In the genomic region with DNA sequence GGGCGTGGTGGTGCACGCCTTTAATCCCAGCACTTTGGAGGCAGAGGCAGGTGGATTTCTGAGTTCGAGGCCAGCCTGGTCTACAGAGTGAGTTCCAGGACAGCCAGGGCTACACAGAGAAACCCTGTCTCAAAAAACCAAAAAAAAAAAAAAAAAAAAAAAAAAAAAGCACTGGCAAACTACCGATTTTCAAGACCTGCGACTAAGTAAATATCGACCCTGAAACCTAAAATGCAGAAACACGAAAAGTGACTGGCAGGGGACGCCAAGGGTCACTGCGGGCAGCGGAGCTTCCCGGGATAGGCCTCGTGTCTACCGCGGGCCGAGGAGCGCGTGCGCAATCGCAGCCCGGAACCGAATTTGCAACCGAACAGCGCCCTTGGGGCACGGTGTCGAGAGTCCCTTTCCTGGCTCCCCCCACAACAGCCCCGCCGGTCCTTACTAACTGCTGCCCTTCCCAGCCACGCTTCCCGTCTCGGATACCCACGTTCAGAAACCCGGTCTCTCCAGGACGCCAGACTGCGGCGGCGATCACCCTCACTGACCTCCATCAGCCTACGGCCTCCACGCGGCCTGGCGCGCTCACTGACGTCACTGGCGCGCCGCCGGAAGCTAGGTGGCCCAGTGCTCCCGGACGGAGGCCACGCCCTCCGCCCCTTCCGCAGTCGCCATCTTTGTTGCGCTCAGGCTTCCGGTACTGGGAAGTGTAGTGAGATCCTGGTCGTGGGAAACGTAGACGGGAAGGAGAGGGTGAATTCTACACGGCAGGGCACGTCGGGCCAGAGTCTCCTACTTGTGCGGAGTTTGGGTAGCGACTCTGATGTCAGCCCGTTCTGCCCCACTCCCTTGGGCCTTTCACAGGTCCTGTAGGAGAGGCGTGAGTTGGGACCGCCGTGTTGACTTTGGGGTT, we compare ENCODE assay signal across 8 mouse cellular contexts. TPM values are rescaled to one million over a fixed set of nuclear protein-coding genes. Genes with fewer than 3 reads are reported as not detected.
DNase-seq lines count a peak whose midpoint lies in the region; ATAC-seq lines count a peak whose summit lies in the region.

Gene Tbrg4, minus strand, starts transcription at position 590 of the 910 bp plus-strand sequence.

- H3K27me3 ChIP-seq in heart, embryonic 14.5 days (ENCODE audit: control insufficient read depth, insufficient read depth, low read length), result no peaks in the 10 kb centered on the region
- no peaks in the 10 kb centered on the region for H3K27me3 ChIP-seq in liver, embryonic 13.5 days
- H3K27me3 ChIP-seq in stomach, embryonic 16.5 days (ENCODE audit: control insufficient read depth, insufficient read depth, low read length), result no peaks in the 10 kb centered on the region

- WGBS in heart, embryonic 14.5 days, result under 1% methylated on average over 66 of the region's 66 CpGs
- WGBS in liver, embryonic 13.5 days (ENCODE audit: insufficient replicate concordance), result under 1% methylated on average over 66 of the region's 66 CpGs
- WGBS in stomach, embryonic 16.5 days, result under 1% methylated on average over 66 of the region's 66 CpGs

- no peaks in the 10 kb centered on the region for H3K9me3 ChIP-seq in heart, embryonic 14.5 days (ENCODE audit: control insufficient read depth, low read length)
- no peaks in the 10 kb centered on the region for H3K9me3 ChIP-seq in liver, embryonic 13.5 days (replicated peaks)
- H3K9me3 ChIP-seq in stomach, embryonic 16.5 days (replicated peaks; ENCODE audit: control insufficient read depth, low read length), result no peaks in the 10 kb centered on the region

- H3K27ac ChIP-seq in heart, embryonic 14.5 days (replicated peaks in 1 of 2; ENCODE audit: control insufficient read depth in 1 of 2, insufficient read depth in 1 of 2, low read depth in 2 of 2, low read length in 2 of 2), result peak within 1 kb of the TSS; percentile 87 to 96
- H3K27ac ChIP-seq in liver, embryonic 13.5 days, result peak within 1 kb of the TSS; percentile 90
- peak within 1 kb of the TSS; percentile 88 for H3K27ac ChIP-seq in stomach, embryonic 16.5 days (ENCODE audit: low read length)

- H3K4me1 ChIP-seq in heart, embryonic 14.5 days (ENCODE audit: control insufficient read depth in 2 of 2, insufficient read depth in 2 of 2, low read length in 2 of 2), result peaks cover 14 to 26% of the 10 kb centered on the region in 2 experiments
- H3K4me1 ChIP-seq in liver, embryonic 13.5 days (replicated peaks), result peaks cover 56% of the 10 kb centered on the region
- peaks cover 19% of the 10 kb centered on the region for H3K4me1 ChIP-seq in stomach, embryonic 16.5 days (ENCODE audit: control insufficient read depth, insufficient read depth, low read length)

- peaks cover 42% of the 10 kb centered on the region for H3K36me3 ChIP-seq in heart, embryonic 14.5 days (ENCODE audit: control insufficient read depth, insufficient read depth, low read length)
- peaks cover 41% of the 10 kb centered on the region for H3K36me3 ChIP-seq in liver, embryonic 13.5 days
- 0 out of 2 replicates have a peak, but pooled peaks cover 9% of the 10 kb centered on the region for H3K36me3 ChIP-seq in stomach, embryonic 16.5 days (ENCODE audit: control insufficient read depth, insufficient read depth, low read length)

- peak; percentile 90 for DNase-seq in c-Kit-negative CD71-positive TER-119-positive erythroid progenitor cells, embryonic 14.5 days (ENCODE audit: low read depth, low spot score)
- peak; percentile 85 for DNase-seq in fibroblast of lung, adult 2 months (ENCODE audit: low read depth)
- DNase-seq in kidney, postnatal 14 days, result peak; percentile 96
- DNase-seq in liver, embryonic 13.5 days, result peak; percentile 84
- DNase-seq in neural tube, embryonic 10.5 days (ENCODE audit: extremely low spot score, low spot score), result peak; percentile 95

- H3K4me3 ChIP-seq in heart, embryonic 14.5 days (ENCODE audit: control insufficient read depth in 1 of 2, insufficient read depth in 1 of 2, low read depth in 1 of 2, low read length in 2 of 2), result peak within 1 kb of the TSS; percentile 74 to 78
- peak within 1 kb of the TSS; percentile 83 for H3K4me3 ChIP-seq in liver, embryonic 13.5 days (replicated peaks)
- H3K4me3 ChIP-seq in stomach, embryonic 16.5 days (replicated peaks; ENCODE audit: low read length), result peak within 1 kb of the TSS; percentile 58

- H3K9ac ChIP-seq in heart, embryonic 14.5 days (ENCODE audit: low read length), result peak within 1 kb of the TSS; percentile 85
- peak within 1 kb of the TSS; percentile 81 for H3K9ac ChIP-seq in liver, embryonic 13.5 days
- H3K9ac ChIP-seq in stomach, embryonic 16.5 days (ENCODE audit: low read length), result peak within 1 kb of the TSS; percentile 81

- ATAC-seq in CD4-positive, CD25-positive, alpha-beta regulatory T cell, adult 4 months, result peak; percentile 88
- peak; percentile 88 for ATAC-seq in heart, embryonic 14.5 days (ENCODE audit: insufficient number of reproducible peaks, insufficient read depth, low FRiP score, low read depth)
- ATAC-seq in liver, embryonic 13.5 days (ENCODE audit: low read depth), result peak; percentile 88
- ATAC-seq in stomach, embryonic 16.5 days (ENCODE audit: insufficient read depth, low FRiP score), result peak; percentile 94

- peak within 1 kb of the TSS; percentile 89 for H3K4me2 ChIP-seq in heart, embryonic 14.5 days (ENCODE audit: low read length)
- H3K4me2 ChIP-seq in liver, embryonic 13.5 days, result peak within 1 kb of the TSS; percentile 71
- H3K4me2 ChIP-seq in stomach, embryonic 16.5 days (ENCODE audit: low read depth, low read length), result peak within 1 kb of the TSS; percentile 98

RNA-seq across cellular contexts. Expression of gene Tbrg4, which starts in this region (rescaled TPM):
- polyA plus RNA-seq in CD4-positive, CD25-positive, alpha-beta regulatory T cell, adult 4 months (2017; shearing (Covaris generic)), result 10 to 100 TPM; 27.9 to 60.5 TPM
- 34.8 and 39.8 TPM in 2 replicates for polyA plus RNA-seq in heart, embryonic 14.5 days (2014; fragmentation: Nextera tagmentation; extraction: Ambion mirVana)
- 46.1 and 46.2 TPM in 2 replicates for polyA plus RNA-seq in liver, embryonic 13.5 days (2015; fragmentation: Nextera tagmentation; extraction: Ambion mirVana)
- polyA plus RNA-seq in stomach, embryonic 16.5 days (2015; fragmentation: Nextera tagmentation; extraction: Ambion mirVana), result 40.4 and 44.0 TPM in 2 replicates

Comparison
In these comparisons a context has a peak if more than half of its experiments do, and no peak if none do; other contexts are left out.
1. Peak in every context shown above with its lines: DNase-seq, ATAC-seq, H3K4me3 ChIP-seq and H3K27ac ChIP-seq.